Mouse (Mus musculus) regulatory T cell (primary cell): ENCODE results near the gene Rex1bd.

Experiments used
- in situ Hi-C: fragments of 300-600 bp; cut with MboI, MseI; formaldehyde crosslinking; loops from one replicate; pipeline ENCODE4 v1.15.1; 2025; ENCODE audit warnings: high pct_unique_total_duplicates

The Rex1bd gene

GRCm38 (mm10) chr8:70506328-70507026 is at the start of gene Rex1bd:
Gene Rex1bd, minus strand, starts transcription at chr8:70506752.
- in situ Hi-C loops, result loop anchor here (10.0 kb wide), 2 partner anchors 92 to 1292 kb away; no protein-coding TSS in a partner anchor

GRCm38 (mm10) chr8:70555079-70555747 is 48.7 kb upstream of the Rex1bd start:
- in situ Hi-C loops, result no loop called here

DNA sequence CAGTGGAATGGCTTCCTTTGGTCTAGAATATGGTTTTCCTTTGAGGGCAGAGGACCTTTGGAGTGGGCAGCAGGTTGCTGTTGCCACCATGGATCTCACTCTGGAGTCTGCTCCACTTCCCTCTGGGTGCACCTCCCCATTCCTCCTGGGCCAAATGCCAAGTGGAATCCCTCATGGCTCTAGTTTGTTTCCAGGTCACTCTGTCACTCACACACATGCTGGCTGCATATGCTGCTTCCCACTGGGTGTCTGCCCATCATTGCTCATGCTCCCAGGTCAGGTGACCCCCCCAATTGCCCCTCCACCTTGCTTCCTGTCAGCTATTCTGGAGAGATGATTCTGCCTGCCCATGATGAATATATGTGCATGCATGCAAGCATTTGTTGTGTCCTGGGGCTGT is 47.2 kb upstream of the Rex1bd start:
- in situ Hi-C loops, result no loop called here

DNA sequence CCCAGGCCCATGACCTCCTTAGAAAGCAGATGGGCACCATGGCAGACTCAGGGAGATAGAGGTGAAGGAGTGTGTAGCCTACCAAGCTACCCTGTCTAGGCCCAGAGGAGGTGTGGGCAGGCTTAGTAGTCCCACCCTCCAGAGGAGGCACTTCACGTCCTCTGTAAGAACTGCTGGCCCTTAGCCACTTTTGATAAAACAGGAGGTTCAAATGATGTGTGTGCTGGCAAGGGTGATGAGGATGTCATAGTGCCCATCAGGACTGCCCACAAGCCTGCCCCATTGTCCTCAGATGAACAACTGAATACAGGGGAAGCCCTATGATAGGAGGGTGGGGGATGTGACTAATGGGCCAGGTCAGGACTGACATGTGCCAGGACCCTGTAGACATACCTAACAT is 46.3 kb upstream of the Rex1bd start:
- in situ Hi-C loops, result no loop called here

DNA sequence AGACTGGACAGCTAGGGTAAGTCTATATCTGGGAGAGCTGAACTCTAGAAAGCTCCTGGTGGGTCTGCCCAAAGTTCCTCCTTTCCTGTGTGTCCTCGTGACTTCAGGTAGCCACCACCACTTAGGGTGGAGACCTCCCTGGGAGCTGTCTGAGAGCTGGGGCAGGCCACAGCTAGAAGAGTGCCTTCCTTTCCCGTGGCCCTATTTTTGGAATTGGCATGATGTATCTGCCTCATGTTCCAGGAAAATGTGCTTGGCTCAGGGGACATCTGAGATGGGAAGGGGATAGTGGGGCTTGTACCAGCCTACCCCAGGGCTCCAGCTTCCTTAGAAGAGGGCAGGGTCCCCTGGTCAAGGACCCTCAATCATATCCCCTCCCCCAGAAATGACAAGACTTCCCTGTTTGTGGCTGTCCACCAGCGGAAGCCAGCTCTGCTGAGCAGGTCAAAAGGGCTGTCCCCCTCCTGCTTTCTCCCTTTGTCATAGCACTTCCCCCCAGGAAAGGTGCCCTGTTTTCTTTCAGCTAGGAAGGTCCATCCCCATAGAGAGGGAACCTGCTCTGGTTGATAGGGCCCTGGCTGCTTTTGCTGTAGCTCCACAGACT is 45.1 kb upstream of the Rex1bd start:
- in situ Hi-C loops, result no loop called here

DNA sequence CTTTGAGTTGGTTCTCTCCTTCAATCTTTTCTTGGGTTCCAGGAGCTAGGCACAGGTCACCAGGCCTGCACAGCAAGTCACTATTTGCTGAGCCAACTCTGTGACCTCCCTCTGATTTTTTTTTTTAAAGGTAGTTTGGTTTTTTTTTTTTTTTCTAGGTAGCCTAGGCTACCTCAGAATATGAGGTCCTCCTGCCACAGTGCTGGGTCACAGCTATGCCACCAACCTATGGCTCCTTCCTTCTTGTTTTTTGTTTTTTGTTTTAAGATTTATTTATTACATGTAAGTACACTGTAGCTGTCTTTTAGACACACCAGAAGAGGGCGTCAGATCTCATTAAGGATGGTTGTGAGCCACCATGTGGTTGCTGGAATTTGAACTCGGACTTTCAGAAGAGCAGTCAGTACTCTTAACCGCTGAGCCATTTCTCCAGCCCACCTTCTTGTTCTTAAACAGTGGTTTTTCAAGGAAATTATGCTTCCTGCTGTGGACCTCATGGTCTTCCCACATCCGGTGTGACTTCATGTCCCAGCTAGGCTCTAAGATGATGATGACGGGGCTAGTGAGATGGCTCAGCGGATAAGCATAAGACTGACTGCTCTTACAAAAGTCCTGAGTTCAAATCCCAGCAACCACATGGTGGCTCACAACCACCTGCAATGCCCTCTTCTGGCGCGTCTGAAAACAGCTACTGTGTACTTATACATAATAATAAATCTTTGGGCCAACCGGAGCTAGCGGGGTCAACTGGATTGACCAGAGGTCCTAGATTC is 43.0 kb upstream of the Rex1bd start:
- in situ Hi-C loops, result no loop called here

GRCm38 (mm10) chr8:70547762-70548161 is 41.2 kb upstream of the Rex1bd start:
- in situ Hi-C loops, result no loop called here

DNA sequence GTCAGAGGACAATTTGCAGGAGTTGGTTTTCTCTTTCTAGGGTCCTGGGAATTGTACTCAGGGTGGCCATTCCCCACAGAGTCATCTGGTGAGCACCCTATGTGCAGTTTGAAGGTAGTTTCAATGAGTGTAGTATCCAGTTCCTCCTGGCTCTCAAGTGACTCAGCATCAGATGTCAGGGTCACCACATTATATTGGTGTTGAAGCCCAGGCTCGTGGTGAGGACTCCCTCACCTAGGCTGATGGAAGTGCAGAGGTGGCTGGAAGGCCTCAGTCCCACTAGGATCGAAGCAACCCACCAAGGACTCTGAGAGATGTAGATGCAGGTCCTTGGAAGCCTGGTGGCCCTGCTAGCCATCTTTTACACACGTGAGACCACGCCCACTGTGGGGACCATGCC is 39.9 kb upstream of the Rex1bd start:
- in situ Hi-C loops, result no loop called here

GRCm38 (mm10) chr8:70544200-70544687 is 37.7 kb upstream of the Rex1bd start:
- in situ Hi-C loops, result no loop called here

DNA sequence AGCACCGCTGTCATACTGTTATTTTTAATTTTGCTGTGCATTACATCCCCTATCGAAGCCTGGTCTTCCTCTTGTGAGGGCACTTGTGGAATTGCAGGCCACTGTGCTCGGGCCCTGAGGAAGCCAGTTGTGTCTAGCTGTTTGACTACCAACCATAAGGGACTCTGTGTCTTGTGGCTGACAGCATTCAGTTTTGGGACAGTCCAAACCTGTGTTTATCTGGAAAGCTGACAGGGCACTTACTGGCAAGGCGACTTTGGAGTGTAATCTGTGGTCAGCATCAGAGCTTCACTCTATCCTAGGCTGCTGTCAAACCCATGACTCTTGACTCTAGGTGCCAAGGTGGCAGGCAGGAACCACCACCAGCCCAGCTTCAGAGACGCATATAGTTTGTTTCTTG is 34.5 kb upstream of the Rex1bd start:
- in situ Hi-C loops, result no loop called here

- in situ Hi-C loops, result no loop called here
These were observed 34.0 kb upstream of the Rex1bd start for GRCm38 (mm10) chr8:70540507-70541071.

- in situ Hi-C loops, result no loop called here
These were observed 33.5 kb upstream of the Rex1bd start for GRCm38 (mm10) chr8:70540013-70540506.

- in situ Hi-C loops, result no loop called here
These were observed 32.7 kb upstream of the Rex1bd start, which contains the start of gene Ell for GRCm38 (mm10) chr8:70539077-70539813. Gene Ell, plus strand, starts transcription at chr8:70539457.

GRCm38 (mm10) chr8:70538633-70539076 is 32.1 kb upstream of the Rex1bd start:
- in situ Hi-C loops, result no loop called here

- in situ Hi-C loops, result no loop called here
These were observed 31.6 kb upstream of the Rex1bd start for GRCm38 (mm10) chr8:70538024-70538579.

- in situ Hi-C loops, result no loop called here
These were observed 29.1 kb upstream of the Rex1bd start for GRCm38 (mm10) chr8:70535701-70536100.

GRCm38 (mm10) chr8:70535221-70535620 is 28.7 kb upstream of the Rex1bd start:
- in situ Hi-C loops, result no loop called here

DNA sequence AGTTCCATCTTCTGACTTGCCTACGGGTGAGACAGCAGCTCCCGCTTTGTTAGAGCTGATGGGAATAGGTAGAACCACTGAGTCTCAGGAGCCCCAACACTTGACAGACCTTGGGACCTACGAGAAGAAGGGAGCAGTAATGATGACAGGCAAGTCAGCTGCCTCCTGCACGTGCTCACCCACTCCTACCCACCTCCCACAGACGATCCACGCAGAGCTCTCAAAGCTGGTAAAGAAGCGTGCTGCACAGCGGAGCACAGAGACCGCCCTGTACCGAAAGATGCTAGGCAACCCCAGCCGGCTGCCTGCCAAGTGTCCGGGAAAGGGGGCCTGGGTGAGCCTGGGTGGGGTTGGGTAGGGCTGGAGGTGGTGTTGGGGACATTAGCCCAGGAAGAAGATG is 27.7 kb upstream of the Rex1bd start:
- in situ Hi-C loops, result no loop called here

GRCm38 (mm10) chr8:70530314-70530713 is 23.8 kb upstream of the Rex1bd start:
- in situ Hi-C loops, result no loop called here

- in situ Hi-C loops, result no loop called here
These were observed 23.2 kb upstream of the Rex1bd start for GRCm38 (mm10) chr8:70529741-70530161.
